Mouse (Mus musculus) heart, adult 2 months (tissue): ENCODE measurements at regions not wholly inside any gene's neighbourhood (a gene's known extent, or its start where the extent isn't known, plus 50 kb on each side); places are given as distances from the start of the nearest gene placed in this dataset.
"Not testable (repeated sequence)": the region's sequence is repeated elsewhere in the genome, so short reads cannot be mapped to it uniquely, and the experiment has no call there.

Experiments used
- DNase-seq, 2 experiments: peaks; one replicate each; pipeline ENCODE4 v3.0.0; 2021
- H3K27ac ChIP-seq: fragments of 200-600 bp; 2 replicates; pipeline ENCODE4 v1.8.1; 2022
- H3K27me3 ChIP-seq: fragments of 200-500 bp; 2 replicates; pipeline ENCODE4 v1.6.1; 2012; ENCODE audit warnings: mild to moderate bottlenecking, low read length, inconsistent platforms, mixed read lengths; ENCODE audit not compliant: control insufficient read depth, insufficient read depth
- H3K36me3 ChIP-seq: fragments of 200-500 bp; 2 replicates; pipeline ENCODE4 v1.6.1; 2012; ENCODE audit warnings: low read length, inconsistent platforms; ENCODE audit not compliant: control insufficient read depth, insufficient read depth
- H3K4me1 ChIP-seq: fragments of 200-500 bp; 2 replicates; pipeline ENCODE4 v1.6.1; 2011; ENCODE audit warnings: low read length; ENCODE audit not compliant: control insufficient read depth, insufficient read depth
- H3K4me3 ChIP-seq: fragments of 200-600 bp; 2 replicates; pipeline ENCODE4 v1.8.1; 2022
- H3K79me2 ChIP-seq: fragments of 200-500 bp; replicated peaks from 2 replicates; pipeline ENCODE4 v1.6.1; 2012; ENCODE audit warnings: mild to moderate bottlenecking, inconsistent platforms, low read length, moderate library complexity, mixed read lengths; ENCODE audit not compliant: control insufficient read depth, insufficient read depth
- H3K9ac ChIP-seq: fragments of 200-500 bp; 2 replicates; pipeline ENCODE4 v1.6.1; 2012; ENCODE audit warnings: low read depth, mild to moderate bottlenecking, control low read depth, inconsistent platforms, low read length, mixed read lengths
- CTCF ChIP-seq: fragments of 200-600 bp; IDR thresholded peaks from 2 replicates; pipeline ENCODE4 v1.8.1; 2022; ENCODE audit warnings: antibody characterized with exemption, mild to moderate bottlenecking, moderate library complexity
- EP300 ChIP-seq: fragments of 200-500 bp; IDR thresholded peaks from 2 replicates; pipeline ENCODE4 v1.6.1; 2011; ENCODE audit warnings: low read depth, low read length, control low read depth; ENCODE audit not compliant: insufficient read depth
- POLR2A ChIP-seq: fragments of 200-500 bp; IDR thresholded peaks from 2 replicates; pipeline ENCODE4 v1.6.1; 2011; ENCODE audit warnings: mild to moderate bottlenecking, low read depth, low read length, control low read depth; ENCODE audit not compliant: insufficient read depth
- WGBS: fragments of 180-500 bp; shearing (Covaris S2); methylation state at CpG from one replicate; pipeline ENCODE4 v1.1.7; 2018; 5-methylcytosine and 5-hydroxymethylcytosine counted together
- intact Hi-C: fragments of 180-260 bp; cut with DNase I; formaldehyde crosslinking; loops from one replicate; pipeline ENCODE4 v1.15.1; 2025

DNA sequence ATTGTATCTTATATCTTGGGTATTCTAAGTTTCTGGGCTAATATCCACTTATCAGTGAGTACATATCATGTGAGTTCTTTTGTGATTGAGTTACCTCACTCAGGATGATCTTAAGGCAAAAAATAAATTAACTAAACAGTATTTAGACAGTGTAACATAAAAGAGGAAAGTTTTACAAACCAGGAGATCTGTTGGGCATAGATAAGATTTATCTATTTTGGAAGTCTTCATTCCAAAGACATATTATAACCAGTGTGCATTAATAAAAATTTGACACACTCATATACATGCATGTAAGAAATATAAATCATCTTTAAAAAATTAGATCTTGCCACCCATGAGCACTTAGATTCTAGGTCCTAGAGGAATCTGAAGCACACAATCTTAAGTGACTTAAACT lies 343.9 kb upstream of the Fam174a start:
- TF ChIP-seq CTCF = no peak
- no peak for TF ChIP-seq EP300
- TF ChIP-seq POLR2A = no peak
- H3K79me2 ChIP-seq = no peaks in the 10 kb centered on the region
- intact Hi-C loops = no loop called here

GRCm38 (mm10) chr1:94970103-94970759 lies 343.2 kb upstream of the Fam174a start:
- Histone ChIP-seq H3K27me3 (no peaks in the 10 kb centered on the region), H3K79me2 (no peaks in the 10 kb centered on the region), H3K9ac (no peak overlapping the region), H3K36me3 (no peaks in the 10 kb centered on the region), H3K4me1 (no peaks in the 10 kb centered on the region), H3K27ac (no peak overlapping the region), H3K4me3 (no peak overlapping the region)
- 63% methylated on average over 3 of the region's 3 CpGs for WGBS
- intact Hi-C loops = no loop called here
- TF ChIP-seq EP300 (no peak), POLR2A (no peak), CTCF (no peak)
- DNase-seq = no peak

More for the DNA sequence above, 343.9 kb upstream of the Fam174a start:
- DNase-seq = no peak
- no peaks in the 10 kb centered on the region for H3K36me3 ChIP-seq
- no peak overlapping the region for H3K27ac ChIP-seq
- H3K27me3 ChIP-seq = no peaks in the 10 kb centered on the region
- H3K4me3 ChIP-seq = no peak overlapping the region
- H3K9ac ChIP-seq = no peak overlapping the region
- H3K4me1 ChIP-seq = no peaks in the 10 kb centered on the region

- intact Hi-C loops = no loop called here
- no peak for DNase-seq
- Histone ChIP-seq H3K27me3 (no peaks in the 10 kb centered on the region), H3K9ac (no peak overlapping the region), H3K79me2 (no peaks in the 10 kb centered on the region), H3K27ac (no peak overlapping the region), H3K4me1 (no peaks in the 10 kb centered on the region), H3K4me3 (no peak overlapping the region), H3K36me3 (no peaks in the 10 kb centered on the region)
- WGBS = 24% methylated on average over 1 of the region's 1 CpGs
- no peak for TF ChIP-seq POLR2A
- TF ChIP-seq CTCF = no peak
- TF ChIP-seq EP300 = no peak
Measured at GRCm38 (mm10) chr1:94993338-94993737, 320.1 kb upstream of the Fam174a start.

- no peak for DNase-seq
- H3K79me2 ChIP-seq = no peaks in the 10 kb centered on the region
- H3K27me3 ChIP-seq = no peaks in the 10 kb centered on the region
- intact Hi-C loops = no loop called here
- no peak overlapping the region for H3K4me3 ChIP-seq
- no peak overlapping the region for H3K27ac ChIP-seq
- H3K36me3 ChIP-seq = no peaks in the 10 kb centered on the region
- no peak for TF ChIP-seq CTCF
- no peak for TF ChIP-seq POLR2A
- TF ChIP-seq EP300 = no peak
- 65% methylated on average over 4 of the region's 4 CpGs for WGBS
- H3K9ac ChIP-seq = no peak overlapping the region
- H3K4me1 ChIP-seq = no peaks in the 10 kb centered on the region
Measured at GRCm38 (mm10) chr1:95003900-95004299, 309.5 kb upstream of the Fam174a start.

DNA sequence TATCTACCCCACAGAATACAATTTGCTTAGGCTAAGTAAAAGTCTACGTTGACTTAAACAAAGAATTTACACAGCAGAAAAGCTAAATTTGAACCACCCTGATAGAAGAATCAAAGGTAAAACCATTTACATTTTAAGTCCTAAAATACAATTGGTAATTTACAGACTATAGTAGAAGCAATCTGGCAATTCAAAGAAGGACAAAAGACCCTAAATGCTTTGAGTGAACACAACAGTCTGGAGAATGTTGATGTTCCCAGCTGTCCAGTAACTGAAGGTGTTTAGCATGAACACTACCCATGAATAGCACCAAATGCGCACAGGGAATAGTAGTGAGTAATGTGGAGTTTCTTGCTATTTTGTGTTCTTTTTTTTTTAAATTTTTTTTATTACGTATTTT lies 282.8 kb upstream of the Fam174a start:
- no peaks in the 10 kb centered on the region for H3K36me3 ChIP-seq
- intact Hi-C loops = no loop called here
- no peak overlapping the region for H3K9ac ChIP-seq
- DNase-seq = no peak
- H3K79me2 ChIP-seq = no peaks in the 10 kb centered on the region
- H3K27ac ChIP-seq = no peak overlapping the region
- no peaks in the 10 kb centered on the region for H3K27me3 ChIP-seq
- no peak for TF ChIP-seq EP300
- no peak for TF ChIP-seq CTCF
- TF ChIP-seq POLR2A = no peak
- no peak overlapping the region for H3K4me3 ChIP-seq
- WGBS = 87% methylated on average over 3 of the region's 3 CpGs
- H3K4me1 ChIP-seq = no peaks in the 10 kb centered on the region

- intact Hi-C loops, H3K36me3 ChIP-seq, H3K9ac ChIP-seq, H3K27me3 ChIP-seq, H3K4me1 ChIP-seq, H3K79me2 ChIP-seq, H3K4me3 ChIP-seq, DNase-seq, H3K27ac ChIP-seq: not testable (repeated sequence)
- 27% methylated on average over 1 of the region's 1 CpGs for WGBS
Measured at GRCm38 (mm10) chr1:95033661-95034414, 279.6 kb upstream of the Fam174a start.
